Mouse (Mus musculus) 3134 (cell line): ENCODE measurements around the gene Gap43.
"Not testable (repeated sequence)": the region's sequence is repeated elsewhere in the genome, so short reads cannot be mapped to it uniquely, and the experiment has no call there.

Experiments
- DNase-seq: peaks from one replicate; pipeline ENCODE4 v3.0.0-alpha.2; 2011; ENCODE audit warnings: low spot score; ENCODE audit not compliant: insufficient read length; ENCODE audit errors: extremely low read depth

Gene Gap43

GRCm38 (mm10) chr16:42340021-42340768 is at the start of gene Gap43:
Gene Gap43 (minus strand): TSS chr16:42340651.
- no peak for DNase-seq

GRCm38 (mm10) chr16:42381328-42381838 is 40.9 kb upstream of the Gap43 start:
- no peak for DNase-seq

DNA sequence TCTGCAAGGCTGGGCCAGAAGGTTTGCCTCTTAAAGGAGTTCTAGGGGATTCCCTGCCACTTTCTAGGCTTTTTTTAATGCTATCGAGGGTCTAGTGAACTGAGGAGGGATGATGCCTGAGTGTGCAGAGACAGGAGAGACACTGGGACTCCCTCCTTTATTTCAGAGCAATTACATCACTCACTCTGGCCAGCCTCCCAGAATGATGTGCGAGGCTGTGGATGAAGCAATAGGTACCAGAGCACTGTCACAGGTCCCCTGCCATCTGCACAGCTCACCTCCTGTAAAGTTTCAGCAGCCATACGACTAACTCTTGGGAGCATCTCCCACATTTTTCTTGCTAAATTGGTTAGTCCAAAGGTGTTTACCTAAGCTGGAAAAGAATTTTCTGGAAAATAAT is 40.2 kb upstream of the Gap43 start:
- DNase-seq, result no peak

GRCm38 (mm10) chr16:42370148-42370547 is 29.7 kb upstream of the Gap43 start:
- no peak for DNase-seq

DNA sequence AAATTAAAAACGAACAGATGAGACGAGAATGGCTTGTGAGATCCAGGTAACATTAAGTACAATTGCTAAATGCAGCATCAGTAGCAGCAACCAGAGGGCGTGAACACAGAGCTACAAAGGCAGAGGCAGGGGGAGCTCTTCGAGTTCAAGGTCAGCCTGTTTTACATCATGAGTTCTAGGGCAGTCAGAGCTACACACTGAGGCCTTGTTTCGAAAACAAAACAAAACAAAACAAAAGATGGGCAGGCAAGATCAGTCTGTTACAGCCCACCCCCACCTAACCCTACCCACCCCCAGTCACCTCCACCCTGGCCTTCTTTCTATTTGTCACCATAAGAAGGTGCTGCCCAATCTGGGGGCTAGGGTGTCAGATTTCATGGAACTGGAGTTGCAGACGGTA is 28.9 kb upstream of the Gap43 start:
- no peak for DNase-seq

GRCm38 (mm10) chr16:42360061-42360460 is 19.6 kb upstream of the Gap43 start:
- no peak for DNase-seq

GRCm38 (mm10) chr16:42358058-42358457 is 17.6 kb upstream of the Gap43 start:
- no peak for DNase-seq

- DNase-seq, result no peak
These were observed 9.6 kb upstream of the Gap43 start for GRCm38 (mm10) chr16:42350076-42350475.

GRCm38 (mm10) chr16:42340865-42341264 is 414 bp upstream of the Gap43 start:
- DNase-seq, result not testable (repeated sequence)

- DNase-seq, result no peak
These were observed 939 bp downstream of the Gap43 start for GRCm38 (mm10) chr16:42339512-42339911.

GRCm38 (mm10) chr16:42338987-42339386 is 1.5 kb downstream of the Gap43 start:
- no peak for DNase-seq

DNA sequence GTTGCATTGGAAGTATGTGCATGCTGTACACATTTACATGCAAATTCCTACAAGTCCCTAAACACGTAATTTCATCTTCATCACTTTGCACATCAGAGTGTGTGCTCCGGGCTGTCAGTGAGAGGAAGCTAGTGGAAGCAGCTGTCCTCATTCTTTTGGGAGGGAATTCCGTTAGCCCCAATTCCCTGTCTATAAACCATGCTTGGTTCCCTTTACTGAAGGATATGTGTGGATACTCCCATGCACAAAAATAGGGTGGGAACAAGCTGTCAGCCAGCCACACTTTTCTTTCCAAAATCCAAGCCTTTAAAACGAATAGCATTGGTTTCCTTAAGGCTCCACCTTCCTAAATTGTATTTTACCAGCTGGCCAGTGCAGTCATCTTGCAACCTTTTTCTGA is 2.1 kb downstream of the Gap43 start:
- no peak for DNase-seq

DNA sequence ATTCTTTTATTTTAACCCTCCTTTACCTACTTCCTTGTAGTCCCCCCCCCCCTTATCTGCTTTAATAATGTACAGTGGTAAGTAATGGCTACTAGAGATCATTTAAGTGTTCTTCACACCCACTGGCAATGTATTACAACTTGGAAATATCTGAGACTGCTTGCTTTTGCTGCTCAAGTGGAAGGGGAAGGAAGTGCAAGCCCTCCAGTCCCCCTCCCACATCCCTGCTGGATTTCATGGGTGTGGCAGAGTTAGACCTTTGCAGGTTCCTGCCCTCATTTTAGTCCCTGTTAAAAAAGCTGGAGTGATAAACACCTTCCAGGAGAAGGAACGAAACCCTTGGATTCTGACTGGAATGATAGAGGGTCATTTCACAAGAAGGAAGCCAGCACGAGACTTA is 2.8 kb downstream of the Gap43 start:
- DNase-seq, result no peak

DNA sequence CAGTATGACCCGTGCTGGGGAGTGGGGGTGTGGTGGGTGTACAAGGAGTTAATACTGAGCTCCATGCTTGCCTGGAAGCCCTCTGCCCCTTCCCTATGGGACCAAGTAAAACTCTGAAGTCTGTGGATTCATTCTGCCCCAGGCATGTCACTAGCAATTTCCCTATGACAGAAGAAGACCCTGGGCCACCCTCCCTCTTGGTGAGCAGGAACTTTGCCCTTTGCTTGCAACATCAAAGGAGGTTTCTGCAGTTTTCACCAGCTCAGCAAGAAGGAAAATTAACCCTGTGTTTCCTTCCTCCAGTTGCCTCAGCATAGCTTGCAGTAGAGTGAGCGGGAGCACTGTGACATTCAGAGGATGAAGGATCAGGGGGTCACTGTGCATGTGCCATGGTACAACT is 3.8 kb downstream of the Gap43 start:
- DNase-seq, result no peak

DNA sequence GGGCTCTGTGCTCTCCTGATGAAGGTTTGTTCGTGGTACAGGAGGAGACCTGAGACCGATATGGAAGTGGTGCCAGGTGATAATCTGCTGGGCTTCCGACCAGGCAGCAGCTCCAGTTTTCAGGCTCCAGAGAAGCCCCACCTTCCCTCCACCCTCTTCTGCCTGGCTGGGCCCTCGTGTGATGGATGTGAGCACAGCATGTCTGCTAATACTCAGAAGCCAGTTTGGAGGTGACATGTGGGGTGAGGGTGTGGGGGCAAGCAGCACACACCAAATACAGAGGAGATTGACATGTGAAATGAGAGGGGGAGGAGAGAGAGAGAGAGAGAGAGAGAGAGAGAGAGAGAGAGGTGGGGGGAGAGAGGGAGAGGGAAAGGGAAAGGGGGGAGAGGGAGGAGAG is 8.1 kb downstream of the Gap43 start:
- DNase-seq, result no peak

GRCm38 (mm10) chr16:42326191-42326590 is 14.3 kb downstream of the Gap43 start:
- no peak for DNase-seq

DNA sequence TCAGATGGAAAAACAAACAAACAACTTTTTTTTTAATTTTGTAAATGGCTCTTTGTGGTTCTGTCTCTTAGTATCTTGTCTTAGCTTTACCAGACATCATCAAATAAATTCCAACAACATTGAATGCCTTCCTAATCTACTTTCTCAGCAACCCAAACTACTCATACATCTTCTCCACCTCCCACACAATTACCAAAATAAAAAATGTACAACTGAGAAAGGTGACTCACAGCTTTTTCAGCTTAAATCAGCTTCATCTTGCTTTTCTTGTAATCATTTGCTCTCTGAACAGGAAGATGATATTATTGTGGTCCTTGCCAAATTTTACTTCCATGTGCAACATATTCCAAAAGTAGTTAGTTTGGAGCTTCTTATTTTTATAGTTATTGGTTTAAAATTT is 14.9 kb downstream of the Gap43 start:
- no peak for DNase-seq

DNA sequence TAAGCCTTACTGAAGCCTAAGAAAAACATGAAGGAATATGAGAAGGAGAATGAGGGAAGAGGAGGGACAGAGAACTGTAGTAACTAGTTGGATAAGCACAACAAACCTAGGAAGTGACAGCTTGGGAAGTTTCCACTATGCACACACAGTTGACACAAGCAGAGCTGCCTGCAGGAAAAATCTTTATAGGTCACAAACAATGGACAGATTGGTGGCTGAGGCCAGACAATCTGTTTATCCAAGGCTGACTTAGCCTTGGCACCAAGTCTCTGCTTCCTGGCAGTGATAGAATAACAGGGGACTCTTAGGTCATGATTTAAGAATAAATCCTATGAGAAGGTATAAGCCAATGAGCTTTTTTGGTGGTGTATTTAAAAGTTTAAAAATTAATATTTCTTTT is 20.6 kb downstream of the Gap43 start:
- DNase-seq, result no peak

GRCm38 (mm10) chr16:42319365-42319764 is 21.1 kb downstream of the Gap43 start:
- DNase-seq, result no peak

GRCm38 (mm10) chr16:42312125-42312524 is 28.3 kb downstream of the Gap43 start:
- no peak for DNase-seq

GRCm38 (mm10) chr16:42308761-42309160 is 31.7 kb downstream of the Gap43 start:
- DNase-seq, result no peak

GRCm38 (mm10) chr16:42305934-42306701 is 34.3 kb downstream of the Gap43 start:
- DNase-seq, result no peak
